In genomic region chr1:72599146-72600101, GRCm38 (mm10) we compare ENCODE assay signal across 10 mouse cellular contexts. TPM values are rescaled to one million over a fixed set of nuclear protein-coding genes. Genes with fewer than 3 reads are reported as not detected.
DNase-seq lines count a peak whose midpoint lies in the region; ATAC-seq and TF ChIP-seq lines count a peak whose summit lies in the region.
"Had no signal": no experiment of that assay in that cellular context is flagged by ENCODE, and none has a peak within 500 bp of the region (broad histone marks: within the 10 kb centered on the region; RNA-seq: fewer than 3 reads in every experiment).

No protein-coding gene starts in this region.

- H3K4me3 ChIP-seq in heart, embryonic 15.5 days: no peak overlapping the region
- no peak overlapping the region for H3K4me3 ChIP-seq in limb, embryonic 14.5 days (replicated peaks; ENCODE audit: low read length)
- H3K4me3 ChIP-seq: limb, embryonic 15.5 days had no signal

- H3K9ac ChIP-seq in heart, embryonic 15.5 days: no peak overlapping the region
- 0 out of 2 replicates have a peak overlapping the region, but pooled peaks have one; percentile 16 for H3K9ac ChIP-seq in limb, embryonic 14.5 days (ENCODE audit: low read depth, low read length, severe bottlenecking)
- H3K9ac ChIP-seq: limb, embryonic 15.5 days had no signal

- H3K9me3 ChIP-seq in heart, embryonic 15.5 days (replicated peaks): no peaks in the 10 kb centered on the region
- no peaks in the 10 kb centered on the region for H3K9me3 ChIP-seq in limb, embryonic 14.5 days (ENCODE audit: control insufficient read depth, low read length)
- H3K9me3 ChIP-seq: limb, embryonic 15.5 days had no signal

- intact Hi-C loops in left cerebral cortex, postnatal 25 days (cut with DNase I): no loop called here
- intact Hi-C loops in gastrocnemius, postnatal 36 days (cut with DNase I): no loop called here

- H3K36me3 ChIP-seq in heart, embryonic 15.5 days: peaks cover 28% of the 10 kb centered on the region; the same call in 1 of the 2 replicates
- H3K36me3 ChIP-seq in limb, embryonic 14.5 days (ENCODE audit: control insufficient read depth, insufficient read depth, low read length): peaks cover 75% of the 10 kb centered on the region

- H3K27me3 ChIP-seq in heart, embryonic 15.5 days: no peaks in the 10 kb centered on the region
- H3K27me3 ChIP-seq in limb, embryonic 14.5 days (ENCODE audit: control insufficient read depth, insufficient read depth, low read length): no peaks in the 10 kb centered on the region
- H3K27me3 ChIP-seq: limb, embryonic 15.5 days had no signal

- TF ChIP-seq POLR2A in limb, embryonic 14.5 days (IDR thresholded peaks at IDR 0.05; ENCODE audit: borderline replicate concordance, extremely low read depth, insufficient read depth, insufficient read length): no peak

- peaks cover 42% of the 10 kb centered on the region for H3K4me1 ChIP-seq in heart, embryonic 15.5 days (replicated peaks)
- peaks cover 11% of the 10 kb centered on the region for H3K4me1 ChIP-seq in limb, embryonic 14.5 days (ENCODE audit: control insufficient read depth, insufficient read depth, low read length)

- ATAC-seq in heart, embryonic 15.5 days (replicated peaks; ENCODE audit: insufficient number of reproducible peaks, insufficient read depth, low FRiP score, low read depth): peak; percentile 72
- ATAC-seq in limb, embryonic 14.5 days (ENCODE audit: low FRiP score, low read depth): no peak; the same call in 1 of the 2 replicates

- DNase-seq in testis, postnatal 10 days (ENCODE audit: low spot score): peak; percentile 80
- DNase-seq in testis, postnatal 14 days (ENCODE audit: low spot score): no peak
- DNase-seq in limb, embryonic 14.5 days (ENCODE audit: low spot score): peak; percentile 30
- DNase-seq in right cerebral cortex, postnatal 4 days: no peak
- DNase-seq in layer of hippocampus, adult 9-10 months (ENCODE audit: low spot score): no peak
- DNase-seq in left cerebral cortex, postnatal 25 days (ENCODE audit: low spot score in 2 of 2): no peak
- no peak for DNase-seq in gastrocnemius, postnatal 36 days
- DNase-seq: retina, postnatal 1 day had no signal

- no peak overlapping the region; the same call in 1 of the 2 replicates for H3K4me2 ChIP-seq in heart, embryonic 15.5 days
- 0 out of 2 replicates have a peak overlapping the region, but pooled peaks have one; percentile 4 for H3K4me2 ChIP-seq in limb, embryonic 14.5 days (replicated peaks; ENCODE audit: low read depth, low read length, severe bottlenecking)
- H3K4me2 ChIP-seq: limb, embryonic 15.5 days had no signal

- H3K27ac ChIP-seq in heart, embryonic 15.5 days: peak overlapping the region; percentile 86
- H3K27ac ChIP-seq in limb, embryonic 14.5 days (replicated peaks; ENCODE audit: low read depth, low read length): no peak overlapping the region
- H3K27ac ChIP-seq: limb, embryonic 15.5 days had no signal

- WGBS in heart, embryonic 15.5 days: 31% methylated on average over 21 of the region's 21 CpGs
- WGBS in limb, embryonic 14.5 days: 57% methylated on average over 21 of the region's 21 CpGs

RNA-seq across cellular contexts. Expression of gene Smarcal1, which starts 16.4 kb away (rescaled TPM):
- polyA plus RNA-seq in heart, embryonic 15.5 days (2015; fragmentation: Nextera tagmentation; extraction: Ambion mirVana): 16.6 and 19.5 TPM in 2 replicates
- 36.8 and 42.9 TPM in 2 replicates for polyA plus RNA-seq in limb, embryonic 14.5 days (2012; rRNA removed)
- polyA plus RNA-seq in limb, embryonic 14.5 days (2014; fragmentation: Nextera tagmentation; extraction: Ambion mirVana): 22.1 and 28.1 TPM in 2 replicates
- total RNA-seq in left cerebral cortex, postnatal 25 days (2021): 10 to 100 TPM; 58.3 to 61.5 TPM
- 10 to 100 TPM; 19.1 to 20.5 TPM for total RNA-seq in gastrocnemius, postnatal 36 days (2021)

Comparison
In these comparisons a context has a peak if more than half of its experiments do, and no peak if none do; other contexts are left out.
1. DNase-seq: peak in testis, postnatal 10 days (single experiment) and limb, embryonic 14.5 days (single experiment); none in testis, postnatal 14 days (single experiment), right cerebral cortex, postnatal 4 days (single experiment), layer of hippocampus, adult 9-10 months (single experiment), left cerebral cortex, postnatal 25 days (0 of 2) and gastrocnemius, postnatal 36 days (0 of 2).